Mouse (Mus musculus) MEL (cell line): ENCODE results near the gene Tmtc4. TPM values are rescaled to one million over a fixed set of nuclear protein-coding genes. Genes with fewer than 3 reads are reported as not detected.

Experiments
- DNase-seq: peaks from one replicate; pipeline ENCODE4 v3.0.0; 2011; ENCODE audit warnings: low read depth, low spot score
- H3K27ac ChIP-seq: 2 replicates; pipeline ENCODE4 v1.5.1; 2012; ENCODE audit warnings: low read depth, mild to moderate bottlenecking, control low read depth, low read length, moderate library complexity; ENCODE audit not compliant: control insufficient read depth
- H3K27me3 ChIP-seq, 2 experiments: fragments of 150-350 bp in 1 of 2; sonication (generic) in 1 of 2; 2 replicates each; pipeline ENCODE4 v1.6.1; 2012; ENCODE audit warnings: low read length in 2 of 2, mild to moderate bottlenecking in 2 of 2, improper control_type of control experiment in 1 of 2, moderate library complexity in 1 of 2; ENCODE audit not compliant: insufficient read depth in 2 of 2, control insufficient read depth in 1 of 2
- H3K36me3 ChIP-seq, 2 experiments: 2 replicates each; pipeline ENCODE4 v1.6.1; 2012 to 2014; ENCODE audit warnings: low read length in 2 of 2, improper control_type of control experiment in 1 of 2, inconsistent platforms in 1 of 2, mild to moderate bottlenecking in 1 of 2; ENCODE audit not compliant: insufficient read depth in 2 of 2, control insufficient read depth in 1 of 2
- H3K4me1 ChIP-seq, 2 experiments: fragments of 150-350 bp in 1 of 2; sonication (generic) in 1 of 2; 2 replicates each; pipeline ENCODE4 v1.6.1; 2012; ENCODE audit warnings: low read length in 2 of 2, improper control_type of control experiment in 1 of 2, mild to moderate bottlenecking in 1 of 2; ENCODE audit not compliant: insufficient read depth in 2 of 2, control insufficient read depth in 1 of 2
- H3K4me3 ChIP-seq, 2 experiments: fragments of 150-350 bp in 1 of 2; sonication (generic) in 1 of 2; 2 replicates each; pipeline ENCODE4 v1.5.1; 2012; ENCODE audit warnings: low read depth in 2 of 2, low read length in 2 of 2, mild to moderate bottlenecking in 2 of 2, moderate library complexity in 2 of 2, control low read depth in 1 of 2, improper control_type of control experiment in 1 of 2; ENCODE audit not compliant: control insufficient read depth in 1 of 2, insufficient read depth in 1 of 2
- H3K79me2 ChIP-seq: 2 replicates; pipeline ENCODE4 v1.6.1; 2012; ENCODE audit warnings: mild to moderate bottlenecking, low read length, moderate library complexity; ENCODE audit not compliant: control insufficient read depth, poor library complexity, insufficient read depth
- H3K9ac ChIP-seq: 2 replicates; pipeline ENCODE4 v1.6.1; 2012; ENCODE audit warnings: low read depth, mild to moderate bottlenecking, control low read depth, low read length, moderate library complexity; ENCODE audit not compliant: control insufficient read depth, poor library complexity, severe bottlenecking
- H3K9me3 ChIP-seq: fragments of 150-350 bp; sonication (generic); replicated peaks from 2 replicates; pipeline ENCODE4 v1.6.1; 2012; ENCODE audit warnings: mild to moderate bottlenecking, low read length, improper control_type of control experiment, moderate library complexity; ENCODE audit not compliant: insufficient read depth
- BHLHE40 ChIP-seq: IDR thresholded peaks from 2 replicates; pipeline ENCODE4 v1.6.1; 2012; ENCODE audit warnings: low read depth, mild to moderate bottlenecking, inconsistent platforms, low read length, improper control_type of control experiment, borderline replicate concordance
- CHD1 ChIP-seq: IDR thresholded peaks from 2 replicates; pipeline ENCODE4 v1.6.1; 2012; ENCODE audit warnings: low read depth, mild to moderate bottlenecking, inconsistent platforms, low read length, improper control_type of control experiment
- E2F4 ChIP-seq: IDR thresholded peaks from 2 replicates; pipeline ENCODE4 v1.6.1; 2011; ENCODE audit warnings: low read depth, low read length, improper control_type of control experiment, borderline replicate concordance
- GABPA ChIP-seq: IDR thresholded peaks from 2 replicates; pipeline ENCODE4 v1.6.1; 2012; ENCODE audit warnings: low read depth, mild to moderate bottlenecking, inconsistent platforms, low read length, improper control_type of control experiment, moderate library complexity
- HCFC1 ChIP-seq: IDR thresholded peaks from 2 replicates; pipeline ENCODE4 v1.6.1; 2012; ENCODE audit warnings: low read depth, mild to moderate bottlenecking, inconsistent platforms, low read length, improper control_type of control experiment, moderate library complexity
- KAT2A ChIP-seq: conservative IDR thresholded peaks from 2 replicates; pipeline ENCODE4 v1.6.1; 2012; ENCODE audit warnings: low read depth, low read length, improper control_type of control experiment, inconsistent platforms
- MAX ChIP-seq: IDR thresholded peaks from 2 replicates; pipeline ENCODE4 v1.6.1; 2011; ENCODE audit warnings: low read length, improper control_type of control experiment
- MEF2A ChIP-seq: IDR thresholded peaks from 2 replicates; pipeline ENCODE4 v1.6.1; 2014; ENCODE audit warnings: low read depth, mild to moderate bottlenecking, inconsistent platforms, low read length, improper control_type of control experiment; ENCODE audit not compliant: poor library complexity, insufficient replicate concordance, severe bottlenecking; ENCODE audit errors: extremely low read depth
- MXI1 ChIP-seq: IDR thresholded peaks from 2 replicates; pipeline ENCODE4 v1.6.1; 2011; ENCODE audit warnings: mild to moderate bottlenecking, low read depth, low read length, improper control_type of control experiment
- NELFE ChIP-seq: IDR thresholded peaks from 2 replicates; pipeline ENCODE4 v1.6.1; 2011; ENCODE audit warnings: low read depth, low read length, improper control_type of control experiment
- NRF1 ChIP-seq: IDR thresholded peaks from 2 replicates; pipeline ENCODE4 v1.6.1; 2014; ENCODE audit warnings: low read depth, mild to moderate bottlenecking, inconsistent platforms, low read length, improper control_type of control experiment, moderate library complexity; ENCODE audit not compliant: poor library complexity, insufficient read depth, severe bottlenecking
- POLR2A ChIP-seq, 2 experiments: IDR thresholded peaks; 2 replicates each; pipeline ENCODE4 v1.6.1; 2011 to 2012; ENCODE audit warnings: low read length in 2 of 2, mild to moderate bottlenecking in 2 of 2, control low read depth in 1 of 2, improper control_type of control experiment in 1 of 2, low read depth in 1 of 2, moderate library complexity in 1 of 2; ENCODE audit not compliant: control insufficient read depth in 1 of 2, insufficient read depth in 1 of 2, poor library complexity in 1 of 2
- RAD21 ChIP-seq: IDR thresholded peaks from 2 replicates; pipeline ENCODE4 v1.6.1; 2011; ENCODE audit warnings: mild to moderate bottlenecking, low read depth, low read length, improper control_type of control experiment
- SIN3A ChIP-seq: IDR thresholded peaks from 2 replicates; pipeline ENCODE4 v1.6.1; 2012; ENCODE audit warnings: low read length, improper control_type of control experiment, inconsistent platforms
- TAL1 ChIP-seq: IDR thresholded peaks from 2 replicates; pipeline ENCODE4 v1.6.1; 2012; ENCODE audit warnings: mild to moderate bottlenecking, inconsistent platforms, low read length, moderate library complexity, mixed read lengths
- TBP ChIP-seq: IDR thresholded peaks from 2 replicates; pipeline ENCODE4 v1.8.0; 2011; ENCODE audit warnings: low read depth, low read length, improper control_type of control experiment
- TCF12 ChIP-seq: IDR thresholded peaks from 2 replicates; pipeline ENCODE4 v1.6.1; 2014; ENCODE audit warnings: low read depth, mild to moderate bottlenecking, inconsistent platforms, low read length, improper control_type of control experiment, moderate library complexity
- UBTF ChIP-seq: IDR thresholded peaks from 2 replicates; pipeline ENCODE4 v1.6.1; 2012; ENCODE audit warnings: low read depth, mild to moderate bottlenecking, inconsistent platforms, low read length, improper control_type of control experiment, moderate library complexity, borderline replicate concordance; ENCODE audit not compliant: insufficient read depth
- USF1 ChIP-seq: IDR thresholded peaks from 2 replicates; pipeline ENCODE4 v1.6.1; 2014; ENCODE audit warnings: low read depth, mild to moderate bottlenecking, inconsistent platforms, low read length, improper control_type of control experiment, moderate library complexity
- USF2 ChIP-seq, 2 experiments: IDR thresholded peaks; 2 replicates each; pipeline ENCODE4 v1.6.1; 2011 to 2012; ENCODE audit warnings: improper control_type of control experiment in 2 of 2, low read length in 2 of 2, borderline replicate concordance in 1 of 2, inconsistent platforms in 1 of 2, low read depth in 1 of 2, mild to moderate bottlenecking in 1 of 2; ENCODE audit not compliant: insufficient read depth in 1 of 2
- ZKSCAN1 ChIP-seq: IDR thresholded peaks from 2 replicates; pipeline ENCODE4 v1.6.1; 2012; ENCODE audit warnings: low read depth, mild to moderate bottlenecking, inconsistent platforms, low read length, improper control_type of control experiment, moderate library complexity
- ZNF384 ChIP-seq: IDR thresholded peaks from 2 replicates; pipeline ENCODE4 v1.6.1; 2012; ENCODE audit warnings: low read depth, mild to moderate bottlenecking, inconsistent platforms, low read length, improper control_type of control experiment
- polyA plus RNA-seq, 2 experiments: library from polyadenylated mRNA; stranded (reverse) in 1 of 2; unstranded in 1 of 2; fragments of >175 nt in 1 of 2; fragments of >200 nt in 1 of 2; gene quantifications; 2 replicates each; pipeline versions ENCODE4 v1.2.1 to v1.2.4; 2012; ENCODE audit warnings: low replicate concordance in 2 of 2, low read depth in 1 of 2; ENCODE audit not compliant: insufficient read length in 2 of 2, insufficient read depth in 1 of 2, missing spikeins in 1 of 2
- total RNA-seq: library from RNA; depleted of rRNA; stranded (reverse); fragments of 300-350 nt; gene quantifications from 2 replicates; pipeline ENCODE4 v1.2.3, GENCODE M21; 2012

The Tmtc4 gene
- total and polyA plus RNA-seq, 3 experiments, result 10.4 to 11.5 TPM; not detected in 1

GRCm38 (mm10) chr14:122952556-122952955 lies 31.3 kb downstream of the Tmtc4 start:
- Histone ChIP-seq H3K27ac (no peak overlapping the region), H3K9ac (no peak overlapping the region), H3K9me3 (no peaks in the 10 kb centered on the region), H3K27me3 (no peaks in the 10 kb centered on the region), H3K79me2 (no peaks in the 10 kb centered on the region), H3K36me3 (no peaks in the 10 kb centered on the region), H3K4me3 (no peak overlapping the region), H3K4me1 (peaks cover 0 to 3% of the 10 kb centered on the region in 2 experiments; a peak in 1 of 4 replicates)
- no peak for TF ChIP-seq RAD21
- TF ChIP-seq USF1, result no peak
- no peak for TF ChIP-seq SIN3A
- TF ChIP-seq TBP, result no peak
- TF ChIP-seq ZKSCAN1, result no peak
- TF ChIP-seq MAX, result no peak
- no peak for TF ChIP-seq HCFC1
- no peak for TF ChIP-seq E2F4
- TF ChIP-seq KAT2A, result no peak
- TF ChIP-seq NRF1, result no peak
- TF ChIP-seq TAL1, result no peak
- no peak for TF ChIP-seq UBTF
- no peak for DNase-seq

- DNase-seq, result peak; percentile 9
- no peak overlapping the region for H3K27ac ChIP-seq
- no peak for TF ChIP-seq GABPA
- TF ChIP-seq USF1, result no peak
- no peak for TF ChIP-seq TAL1
- TF ChIP-seq CHD1, result no peak
- TF ChIP-seq KAT2A, result no peak
- TF ChIP-seq MEF2A, result no peak
- TF ChIP-seq USF2 (IDR thresholded peaks at IDR 0.05; ENCODE audit: borderline replicate concordance in 1 of 2, insufficient read depth in 1 of 2, low read depth in 1 of 2, low read length in 2 of 2), result no peak
- no peak for TF ChIP-seq BHLHE40
- no peak for TF ChIP-seq ZNF384
- TF ChIP-seq TCF12, result no peak
- TF ChIP-seq POLR2A (IDR thresholded peaks at IDR 0.05; ENCODE audit: control insufficient read depth in 1 of 2, insufficient read depth in 1 of 2, low read depth in 1 of 2, low read length in 2 of 2, poor library complexity in 1 of 2), result no peak
- no peak for TF ChIP-seq MXI1
- TF ChIP-seq NELFE, result no peak
- no peak for TF ChIP-seq RAD21
These were observed 32.0 kb downstream of the Tmtc4 start for GRCm38 (mm10) chr14:122951676-122952445.

More at GRCm38 (mm10) chr14:122951676-122952445, 32.0 kb downstream of the Tmtc4 start:
- Histone ChIP-seq H3K36me3 (no peaks in the 10 kb centered on the region), H3K4me1 (peaks cover 0 to 3% of the 10 kb centered on the region in 2 experiments; a peak in 1 of 4 replicates), H3K27me3 (no peaks in the 10 kb centered on the region), H3K9me3 (no peaks in the 10 kb centered on the region), H3K79me2 (no peaks in the 10 kb centered on the region), H3K4me3 (no peak overlapping the region), H3K9ac (no peak overlapping the region)
